Mouse (Mus musculus): ENCODE data around the gene Rpl10a. TPM values are rescaled to one million over a fixed set of nuclear protein-coding genes. Genes with fewer than 3 reads are reported as not detected.

The Rpl10a gene
- polyA plus RNA-seq, 1 experiment, result 7,093 TPM

GRCm38 (mm10) chr17:28287980-28288379 lies 40.3 kb upstream of the Rpl10a start:
- peaks cover 83% of the 10 kb centered on the region for H3K4me1 ChIP-seq
- H3K27me3 ChIP-seq (replicated peaks), result peaks cover 5% of the 10 kb centered on the region
- TF ChIP-seq FLI1 (IDR thresholded peaks at IDR 0.05; ENCODE audit: low read length) (no peak), GATA1 (IDR thresholded peaks at IDR 0.05; ENCODE audit: borderline replicate concordance, low read length) (no peak)
- peak overlapping the region; percentile 11 for H3K4me3 ChIP-seq (replicated peaks)
- H3K9me3 ChIP-seq, result peaks cover 12% of the 10 kb centered on the region
- H3K36me3 ChIP-seq (replicated peaks; ENCODE audit: low read length), result peaks cover 85% of the 10 kb centered on the region

GRCm38 (mm10) chr17:28290262-28290661 lies 38.0 kb upstream of the Rpl10a start:
- Histone ChIP-seq H3K27me3 (replicated peaks) (peaks cover 5% of the 10 kb centered on the region), H3K4me3 (replicated peaks) (peak overlapping the region; percentile 33), H3K9me3 (peaks cover 12% of the 10 kb centered on the region), H3K36me3 (replicated peaks; ENCODE audit: low read length) (peaks cover 91% of the 10 kb centered on the region), H3K4me1 (peaks cover 87% of the 10 kb centered on the region)
- TF ChIP-seq FLI1 (IDR thresholded peaks at IDR 0.05; ENCODE audit: low read length) (no peak), GATA1 (IDR thresholded peaks at IDR 0.05; ENCODE audit: borderline replicate concordance, low read length) (no peak)

- H3K9me3 ChIP-seq, result peaks cover 12% of the 10 kb centered on the region
- no peak for TF ChIP-seq FLI1 (IDR thresholded peaks at IDR 0.05; ENCODE audit: low read length)
- no peak for TF ChIP-seq GATA1 (IDR thresholded peaks at IDR 0.05; ENCODE audit: borderline replicate concordance, low read length)
- peaks cover 87% of the 10 kb centered on the region for H3K4me1 ChIP-seq
- H3K4me3 ChIP-seq (replicated peaks), result peak overlapping the region; percentile 52
- H3K27me3 ChIP-seq (replicated peaks), result peaks cover 5% of the 10 kb centered on the region
- H3K36me3 ChIP-seq (replicated peaks; ENCODE audit: low read length), result peaks cover 91% of the 10 kb centered on the region
These were observed 37.6 kb upstream of the Rpl10a start for GRCm38 (mm10) chr17:28290671-28291070.

- Histone ChIP-seq H3K9me3 (peaks cover 12% of the 10 kb centered on the region), H3K27me3 (replicated peaks) (peaks cover 5% of the 10 kb centered on the region), H3K4me1 (peaks cover 84% of the 10 kb centered on the region), H3K4me3 (replicated peaks) (peak overlapping the region; percentile 12), H3K36me3 (replicated peaks; ENCODE audit: low read length) (peaks cover 91% of the 10 kb centered on the region)
- no peak; the same call in 2 of the 3 replicates for TF ChIP-seq GATA1 (IDR thresholded peaks at IDR 0.05; ENCODE audit: borderline replicate concordance, low read length)
- no peak for TF ChIP-seq FLI1 (IDR thresholded peaks at IDR 0.05; ENCODE audit: low read length)
These were observed 36.9 kb upstream of the Rpl10a start for GRCm38 (mm10) chr17:28291346-28291745.

GRCm38 (mm10) chr17:28293716-28294115 lies 34.6 kb upstream of the Rpl10a start:
- Histone ChIP-seq H3K36me3 (replicated peaks; ENCODE audit: low read length) (peaks cover 91% of the 10 kb centered on the region), H3K4me1 (peaks cover 68% of the 10 kb centered on the region), H3K27me3 (replicated peaks) (peaks cover 5% of the 10 kb centered on the region), H3K9me3 (peaks cover 12% of the 10 kb centered on the region), H3K4me3 (replicated peaks) (peak overlapping the region; percentile 80)
- TF ChIP-seq FLI1 (IDR thresholded peaks at IDR 0.05; ENCODE audit: low read length) (no peak), GATA1 (IDR thresholded peaks at IDR 0.05; ENCODE audit: borderline replicate concordance, low read length) (no peak)

GRCm38 (mm10) chr17:28294449-28295333 lies 33.6 kb upstream of the Rpl10a start:
- H3K36me3 ChIP-seq (replicated peaks; ENCODE audit: low read length), result peaks cover 97% of the 10 kb centered on the region
- TF ChIP-seq FLI1 (IDR thresholded peaks at IDR 0.05; ENCODE audit: low read length) (no peak; the same call in 1 of the 2 replicates), GATA1 (IDR thresholded peaks at IDR 0.05; ENCODE audit: borderline replicate concordance, low read length) (no peak)
- peaks cover 74% of the 10 kb centered on the region for H3K4me1 ChIP-seq
- peaks cover 5% of the 10 kb centered on the region for H3K27me3 ChIP-seq (replicated peaks)
- peak overlapping the region; percentile 80 for H3K4me3 ChIP-seq (replicated peaks)
- H3K9me3 ChIP-seq, result peaks cover 12% of the 10 kb centered on the region

- Histone ChIP-seq H3K9me3 (no peaks in the 10 kb centered on the region), H3K4me1 (peaks cover 48% of the 10 kb centered on the region), H3K4me3 (replicated peaks) (no peak overlapping the region), H3K36me3 (replicated peaks; ENCODE audit: low read length) (peaks cover 95% of the 10 kb centered on the region), H3K27me3 (replicated peaks) (no peaks in the 10 kb centered on the region)
- TF ChIP-seq FLI1 (IDR thresholded peaks at IDR 0.05; ENCODE audit: low read length) (no peak), GATA1 (IDR thresholded peaks at IDR 0.05; ENCODE audit: borderline replicate concordance, low read length) (no peak)
These were observed 29.4 kb upstream of the Rpl10a start for GRCm38 (mm10) chr17:28298888-28299287.

GRCm38 (mm10) chr17:28299669-28300320 lies 28.5 kb upstream of the Rpl10a start:
- TF ChIP-seq GATA1 (IDR thresholded peaks at IDR 0.05; ENCODE audit: borderline replicate concordance, low read length) (no peak), FLI1 (IDR thresholded peaks at IDR 0.05; ENCODE audit: low read length) (no peak)
- Histone ChIP-seq H3K36me3 (replicated peaks; ENCODE audit: low read length) (peaks cover 86% of the 10 kb centered on the region), H3K27me3 (replicated peaks) (no peaks in the 10 kb centered on the region), H3K9me3 (0 out of 2 replicates have a peak, but pooled peaks cover 3% of the 10 kb centered on the region), H3K4me1 (peaks cover 43% of the 10 kb centered on the region), H3K4me3 (replicated peaks) (no peak overlapping the region)

GRCm38 (mm10) chr17:28300323-28300722 lies 27.9 kb upstream of the Rpl10a start:
- no peak overlapping the region for H3K4me3 ChIP-seq (replicated peaks)
- peaks cover 8% of the 10 kb centered on the region for H3K9me3 ChIP-seq
- H3K4me1 ChIP-seq, result peaks cover 39% of the 10 kb centered on the region
- TF ChIP-seq GATA1 (IDR thresholded peaks at IDR 0.05; ENCODE audit: borderline replicate concordance, low read length) (no peak), FLI1 (IDR thresholded peaks at IDR 0.05; ENCODE audit: low read length) (no peak)
- peaks cover 84% of the 10 kb centered on the region for H3K36me3 ChIP-seq (replicated peaks; ENCODE audit: low read length)
- H3K27me3 ChIP-seq (replicated peaks), result no peaks in the 10 kb centered on the region

- TF ChIP-seq GATA1 (IDR thresholded peaks at IDR 0.05; ENCODE audit: borderline replicate concordance, low read length) (no peak), FLI1 (IDR thresholded peaks at IDR 0.05; ENCODE audit: low read length) (no peak)
- Histone ChIP-seq H3K9me3 (peaks cover 12% of the 10 kb centered on the region), H3K4me1 (peaks cover 39% of the 10 kb centered on the region), H3K4me3 (replicated peaks) (no peak overlapping the region), H3K36me3 (replicated peaks; ENCODE audit: low read length) (peaks cover 83% of the 10 kb centered on the region), H3K27me3 (replicated peaks) (no peaks in the 10 kb centered on the region)
These were observed 27.4 kb upstream of the Rpl10a start for GRCm38 (mm10) chr17:28300850-28301249.

Measured in megakaryocyte, embryonic 14.5 days (primary cell).